Mouse (Mus musculus): Measurements from ENCODE around the gene Znfx1. TPM values are rescaled to one million over a fixed set of nuclear protein-coding genes. Genes with fewer than 3 reads are reported as not detected.

Gene Znfx1
- polyA plus RNA-seq (2012; rRNA removed), result 29.9 and 33.9 TPM in 2 replicates

GRCm38 (mm10) chr2:167062965-167063880 is at the start of gene Znfx1:
TSS of gene Znfx1 (minus strand) at chr2:167063015.
- H3K27me3 ChIP-seq (ENCODE audit: control insufficient read depth, insufficient read depth, low read length), result no peaks in the 10 kb centered on the region
- TF ChIP-seq CTCF (IDR thresholded peaks at IDR 0.05; ENCODE audit: extremely low read depth, insufficient read depth, insufficient read length, insufficient replicate concordance), result no peak
- peak; percentile 100 for TF ChIP-seq POLR2A (IDR thresholded peaks at IDR 0.05; ENCODE audit: low read depth, low read length)
- H3K36me3 ChIP-seq (ENCODE audit: control insufficient read depth, insufficient read depth, low read length), result peaks cover 15% of the 10 kb centered on the region
- H3K4me3 ChIP-seq (ENCODE audit: extremely low read depth, insufficient read depth, insufficient read length), result peak within 1 kb of the TSS; percentile 92
- DNase-seq (ENCODE audit: low read depth in 1 of 2, low spot score in 2 of 2), result peak; percentile 90 to 91
- peak within 1 kb of the TSS; percentile 89 for H3K27ac ChIP-seq (ENCODE audit: insufficient read depth, low read length)
- H3K4me1 ChIP-seq (ENCODE audit: control insufficient read depth, insufficient read depth, insufficient read length), result peaks cover 24% of the 10 kb centered on the region
- WGBS, result under 1% methylated on average over 57 of the region's 57 CpGs

- Histone ChIP-seq H3K27me3 (ENCODE audit: control insufficient read depth, insufficient read depth, low read length) (no peaks in the 10 kb centered on the region), H3K27ac (ENCODE audit: insufficient read depth, low read length) (no peak overlapping the region), H3K4me1 (ENCODE audit: control insufficient read depth, insufficient read depth, insufficient read length) (no peaks in the 10 kb centered on the region), H3K4me3 (ENCODE audit: extremely low read depth, insufficient read depth, insufficient read length) (no peak overlapping the region), H3K36me3 (ENCODE audit: control insufficient read depth, insufficient read depth, low read length) (no peaks in the 10 kb centered on the region)
- TF ChIP-seq POLR2A (IDR thresholded peaks at IDR 0.05; ENCODE audit: low read depth, low read length) (no peak), CTCF (IDR thresholded peaks at IDR 0.05; ENCODE audit: extremely low read depth, insufficient read depth, insufficient read length, insufficient replicate concordance) (no peak)
- no peak for DNase-seq (ENCODE audit: low read depth in 1 of 2, low spot score in 2 of 2)
- WGBS, result 75% methylated on average over 7 of the region's 7 CpGs
Observed at GRCm38 (mm10) chr2:167112259-167112658, 49.4 kb upstream of the Znfx1 start.

- no peaks in the 10 kb centered on the region for H3K27me3 ChIP-seq (ENCODE audit: control insufficient read depth, insufficient read depth, low read length)
- no peak overlapping the region for H3K27ac ChIP-seq (ENCODE audit: insufficient read depth, low read length)
- no peak for TF ChIP-seq CTCF (IDR thresholded peaks at IDR 0.05; ENCODE audit: extremely low read depth, insufficient read depth, insufficient read length, insufficient replicate concordance)
- no peak for TF ChIP-seq POLR2A (IDR thresholded peaks at IDR 0.05; ENCODE audit: low read depth, low read length)
- no peak for DNase-seq (ENCODE audit: low read depth in 1 of 2, low spot score in 2 of 2)
- H3K4me3 ChIP-seq (ENCODE audit: extremely low read depth, insufficient read depth, insufficient read length), result no peak overlapping the region
- no peaks in the 10 kb centered on the region for H3K36me3 ChIP-seq (ENCODE audit: control insufficient read depth, insufficient read depth, low read length)
- WGBS, result 93% methylated on average over 8 of the region's 8 CpGs
- no peaks in the 10 kb centered on the region for H3K4me1 ChIP-seq (ENCODE audit: control insufficient read depth, insufficient read depth, insufficient read length)
Observed at GRCm38 (mm10) chr2:167109506-167109905, 46.7 kb upstream of the Znfx1 start.

GRCm38 (mm10) chr2:167103546-167103945 is 40.7 kb upstream of the Znfx1 start:
- TF ChIP-seq CTCF (IDR thresholded peaks at IDR 0.05; ENCODE audit: extremely low read depth, insufficient read depth, insufficient read length, insufficient replicate concordance) (no peak), POLR2A (IDR thresholded peaks at IDR 0.05; ENCODE audit: low read depth, low read length) (no peak)
- Histone ChIP-seq H3K4me3 (ENCODE audit: extremely low read depth, insufficient read depth, insufficient read length) (no peak overlapping the region), H3K4me1 (ENCODE audit: control insufficient read depth, insufficient read depth, insufficient read length) (peaks cover 5% of the 10 kb centered on the region; the same call in 1 of the 2 replicates), H3K36me3 (ENCODE audit: control insufficient read depth, insufficient read depth, low read length) (no peaks in the 10 kb centered on the region), H3K27me3 (ENCODE audit: control insufficient read depth, insufficient read depth, low read length) (no peaks in the 10 kb centered on the region), H3K27ac (ENCODE audit: insufficient read depth, low read length) (no peak overlapping the region)
- WGBS, result 88% methylated on average over 7 of the region's 7 CpGs
- DNase-seq (ENCODE audit: low read depth in 1 of 2, low spot score in 2 of 2), result no peak

- TF ChIP-seq CTCF (IDR thresholded peaks at IDR 0.05; ENCODE audit: extremely low read depth, insufficient read depth, insufficient read length, insufficient replicate concordance) (no peak), POLR2A (IDR thresholded peaks at IDR 0.05; ENCODE audit: low read depth, low read length) (peak; percentile 4; the same call in 1 of the 2 replicates)
- DNase-seq (ENCODE audit: low read depth in 1 of 2, low spot score in 2 of 2), result peak; percentile 82 to 86
- no peaks in the 10 kb centered on the region for H3K36me3 ChIP-seq (ENCODE audit: control insufficient read depth, insufficient read depth, low read length)
- H3K27me3 ChIP-seq (ENCODE audit: control insufficient read depth, insufficient read depth, low read length), result no peaks in the 10 kb centered on the region
- peaks cover 5% of the 10 kb centered on the region; the same call in 1 of the 2 replicates for H3K4me1 ChIP-seq (ENCODE audit: control insufficient read depth, insufficient read depth, insufficient read length)
- peak overlapping the region; percentile 86 for H3K27ac ChIP-seq (ENCODE audit: insufficient read depth, low read length)
- 7% methylated on average over 17 of the region's 17 CpGs for WGBS
- H3K4me3 ChIP-seq (ENCODE audit: extremely low read depth, insufficient read depth, insufficient read length), result peak overlapping the region; percentile 55
Observed at GRCm38 (mm10) chr2:167101743-167102441, 39.1 kb upstream of the Znfx1 start.

- no peaks in the 10 kb centered on the region for H3K4me1 ChIP-seq (ENCODE audit: control insufficient read depth, insufficient read depth, insufficient read length)
- TF ChIP-seq CTCF (IDR thresholded peaks at IDR 0.05; ENCODE audit: extremely low read depth, insufficient read depth, insufficient read length, insufficient replicate concordance) (no peak), POLR2A (IDR thresholded peaks at IDR 0.05; ENCODE audit: low read depth, low read length) (no peak)
- H3K27me3 ChIP-seq (ENCODE audit: control insufficient read depth, insufficient read depth, low read length), result no peaks in the 10 kb centered on the region
- H3K36me3 ChIP-seq (ENCODE audit: control insufficient read depth, insufficient read depth, low read length), result no peaks in the 10 kb centered on the region
- H3K4me3 ChIP-seq (ENCODE audit: extremely low read depth, insufficient read depth, insufficient read length), result no peak overlapping the region
- WGBS, result 79% methylated on average over 4 of the region's 4 CpGs
- DNase-seq (ENCODE audit: low read depth in 1 of 2, low spot score in 2 of 2), result no peak
- no peak overlapping the region for H3K27ac ChIP-seq (ENCODE audit: insufficient read depth, low read length)
Observed at GRCm38 (mm10) chr2:167094688-167095087, 31.9 kb upstream of the Znfx1 start.
